29 mouse cellular contexts compared by ENCODE assay signal in the genomic region with DNA sequence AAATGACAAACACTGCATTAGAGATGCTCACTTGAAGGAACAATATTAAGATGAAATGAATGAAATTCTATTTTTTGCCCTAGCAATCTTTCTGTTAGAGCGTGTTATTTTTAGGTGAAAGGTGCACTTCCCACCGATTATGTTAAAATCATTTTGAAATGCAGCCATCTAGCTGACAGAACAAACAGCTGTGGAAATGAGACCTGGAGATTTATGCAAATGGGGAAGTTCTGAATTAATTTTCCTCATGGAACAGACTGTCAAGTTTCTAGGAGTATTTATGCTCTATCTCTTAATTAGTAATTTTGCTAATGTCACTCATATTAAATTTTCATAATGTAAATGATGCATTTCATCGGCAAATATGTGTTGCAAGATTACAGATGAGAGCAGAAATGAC.
DNase-seq lines count a peak whose midpoint lies in the region; ATAC-seq and TF ChIP-seq lines count a peak whose summit lies in the region.
"Had no signal": no experiment of that assay in that cellular context is flagged by ENCODE, and none has a peak within 500 bp of the region (broad histone marks: within the 10 kb centered on the region; RNA-seq: fewer than 3 reads in every experiment).

No protein-coding gene starts in this region.

- peak; percentile 12; the same call in 1 of the 2 replicates for ATAC-seq in forebrain, embryonic 14.5 days
- ATAC-seq in forebrain, embryonic 12.5 days (ENCODE audit: low FRiP score): no peak
- ATAC-seq in hindbrain, embryonic 14.5 days (ENCODE audit: low FRiP score): no peak
- ATAC-seq in hindbrain, postnatal 0 days: no peak
- ATAC-seq: intestine, embryonic 15.5 days; Patski had no signal

- no peak for TF ChIP-seq POLR2A in brain, embryonic 14.5 days (IDR thresholded peaks at IDR 0.05; ENCODE audit: borderline replicate concordance, extremely low read depth, insufficient read depth, insufficient read length, poor library complexity, severe bottlenecking)

- WGBS in forebrain, embryonic 14.5 days: 65% methylated on average over 3 of the region's 3 CpGs
- 73% methylated on average over 3 of the region's 3 CpGs for WGBS in forebrain, embryonic 12.5 days
- 69% methylated on average over 3 of the region's 3 CpGs for WGBS in hindbrain, embryonic 14.5 days
- 49% methylated on average over 3 of the region's 3 CpGs for WGBS in hindbrain, postnatal 0 days

- no peak overlapping the region for H3K4me3 ChIP-seq in forebrain, embryonic 14.5 days (ENCODE audit: low read depth, low read length)
- no peak overlapping the region for H3K4me3 ChIP-seq in forebrain, embryonic 12.5 days (replicated peaks)
- no peak overlapping the region for H3K4me3 ChIP-seq in hindbrain, embryonic 14.5 days (replicated peaks; ENCODE audit: low read length)
- H3K4me3 ChIP-seq in hindbrain, postnatal 0 days (ENCODE audit: low read length): no peak overlapping the region
- H3K4me3 ChIP-seq: embryonic facial prominence, embryonic 12.5 days; embryonic facial prominence, embryonic 15.5 days; heart, adult 2 months; heart, embryonic 10.5 days; heart, embryonic 13.5 days; hindbrain, embryonic 15.5 days; intestine, embryonic 15.5 days had no signal

- H3K27ac ChIP-seq in forebrain, embryonic 14.5 days (ENCODE audit: low read depth, low read length): no peak overlapping the region
- H3K27ac ChIP-seq in forebrain, embryonic 12.5 days: no peak overlapping the region
- no peak overlapping the region for H3K27ac ChIP-seq in hindbrain, embryonic 14.5 days
- no peak overlapping the region for H3K27ac ChIP-seq in hindbrain, postnatal 0 days
- H3K27ac ChIP-seq: embryonic facial prominence, embryonic 12.5 days; embryonic facial prominence, embryonic 15.5 days; heart, adult 2 months; heart, embryonic 10.5 days; heart, embryonic 13.5 days; hindbrain, embryonic 15.5 days; intestine, embryonic 15.5 days had no signal

- H3K4me1 ChIP-seq in forebrain, embryonic 14.5 days (ENCODE audit: control insufficient read depth, insufficient read depth, low read length): no peaks in the 10 kb centered on the region
- H3K4me1 ChIP-seq in forebrain, embryonic 12.5 days: no peaks in the 10 kb centered on the region
- no peaks in the 10 kb centered on the region for H3K4me1 ChIP-seq in hindbrain, embryonic 14.5 days (replicated peaks; ENCODE audit: control insufficient read depth, insufficient read depth, low read length)
- H3K4me1 ChIP-seq in hindbrain, postnatal 0 days (ENCODE audit: insufficient read depth, low read length): no peaks in the 10 kb centered on the region
- H3K4me1 ChIP-seq: embryonic facial prominence, embryonic 12.5 days; embryonic facial prominence, embryonic 15.5 days; heart, embryonic 10.5 days; heart, embryonic 13.5 days; hindbrain, embryonic 15.5 days; intestine, embryonic 15.5 days had no signal

- H3K27me3 ChIP-seq in forebrain, embryonic 14.5 days (replicated peaks; ENCODE audit: control insufficient read depth, insufficient read depth, low read length): no peaks in the 10 kb centered on the region
- no peaks in the 10 kb centered on the region for H3K27me3 ChIP-seq in forebrain, embryonic 12.5 days
- H3K27me3 ChIP-seq in hindbrain, embryonic 14.5 days (ENCODE audit: control insufficient read depth, insufficient read depth, low read length): no peaks in the 10 kb centered on the region
- H3K27me3 ChIP-seq in hindbrain, postnatal 0 days (ENCODE audit: insufficient read depth, low read length): no peaks in the 10 kb centered on the region
- H3K27me3 ChIP-seq: CH12.LX; embryonic facial prominence, embryonic 12.5 days; embryonic facial prominence, embryonic 15.5 days; heart, embryonic 13.5 days; hindbrain, embryonic 15.5 days; intestine, embryonic 15.5 days; Patski had no signal

- H3K9me3 ChIP-seq in forebrain, embryonic 14.5 days (replicated peaks; ENCODE audit: control insufficient read depth, low read length): no peaks in the 10 kb centered on the region
- no peaks in the 10 kb centered on the region for H3K9me3 ChIP-seq in forebrain, embryonic 12.5 days
- H3K9me3 ChIP-seq in hindbrain, embryonic 14.5 days (ENCODE audit: control insufficient read depth, low read length): no peaks in the 10 kb centered on the region
- no peaks in the 10 kb centered on the region for H3K9me3 ChIP-seq in hindbrain, postnatal 0 days (ENCODE audit: low read length)
- H3K9me3 ChIP-seq: embryonic facial prominence, embryonic 12.5 days; embryonic facial prominence, embryonic 15.5 days; G1E; heart, embryonic 10.5 days; heart, embryonic 13.5 days; hindbrain, embryonic 15.5 days; intestine, embryonic 15.5 days had no signal

- H3K36me3 ChIP-seq in forebrain, embryonic 14.5 days (ENCODE audit: control insufficient read depth, insufficient read depth, low read length): no peaks in the 10 kb centered on the region
- H3K36me3 ChIP-seq in forebrain, embryonic 12.5 days (replicated peaks): no peaks in the 10 kb centered on the region
- H3K36me3 ChIP-seq in hindbrain, embryonic 14.5 days (replicated peaks; ENCODE audit: control insufficient read depth, insufficient read depth): no peaks in the 10 kb centered on the region
- H3K36me3 ChIP-seq in hindbrain, postnatal 0 days (ENCODE audit: insufficient read depth, low read length): no peaks in the 10 kb centered on the region
- H3K36me3 ChIP-seq: embryonic facial prominence, embryonic 12.5 days; embryonic facial prominence, embryonic 15.5 days; G1E; heart, embryonic 10.5 days; heart, embryonic 13.5 days; hindbrain, embryonic 15.5 days; intestine, embryonic 15.5 days had no signal

- H3K9ac ChIP-seq in forebrain, embryonic 14.5 days (ENCODE audit: low read length): no peak overlapping the region
- H3K9ac ChIP-seq in forebrain, embryonic 12.5 days: no peak overlapping the region
- no peak overlapping the region for H3K9ac ChIP-seq in hindbrain, embryonic 14.5 days
- no peak overlapping the region for H3K9ac ChIP-seq in hindbrain, postnatal 0 days (replicated peaks; ENCODE audit: low read length)
- H3K9ac ChIP-seq: embryonic facial prominence, embryonic 12.5 days; embryonic facial prominence, embryonic 15.5 days; heart, embryonic 13.5 days; hindbrain, embryonic 15.5 days; intestine, embryonic 15.5 days had no signal

- TF ChIP-seq CTCF in hindbrain, postnatal 0 days (IDR thresholded peaks at IDR 0.05; ENCODE audit: low read depth): no peak
- no peak for TF ChIP-seq CTCF in brain, embryonic 14.5 days (IDR thresholded peaks at IDR 0.05; ENCODE audit: borderline replicate concordance, extremely low read depth, insufficient read depth, insufficient read length)

- DNase-seq in forebrain, embryonic 14.5 days (ENCODE audit: low spot score): peak; percentile 40
- peak; percentile 24 for DNase-seq in hindbrain, embryonic 14.5 days (ENCODE audit: low spot score)
- DNase-seq in hindbrain, postnatal 0 days (ENCODE audit: low spot score): no peak
- peak; percentile 58 for DNase-seq in brain, embryonic 14.5 days (ENCODE audit: low read depth)
- no peak for DNase-seq in adrenal gland, postnatal 4 days (ENCODE audit: low spot score in 2 of 2)
- no peak for DNase-seq in layer of hippocampus, postnatal 14 days (ENCODE audit: low spot score in 2 of 2)
- DNase-seq: adrenal gland, postnatal 10 days; adrenal gland, postnatal 36 days; B cell, adult 2 months; cerebellum, adult 11 months; cerebellum, adult 2 months; cerebellum, adult 9-11 months; cerebellum, postnatal 25 days; gastrocnemius, postnatal 10 days; gastrocnemius, postnatal 36 days; heart, adult 2 months; heart, postnatal 14 days; heart, postnatal 4 days; kidney, adult 11 months had no signal

- no peak overlapping the region for H3K4me2 ChIP-seq in forebrain, embryonic 14.5 days (ENCODE audit: low read length)
- H3K4me2 ChIP-seq in forebrain, embryonic 12.5 days: no peak overlapping the region
- no peak overlapping the region for H3K4me2 ChIP-seq in hindbrain, embryonic 14.5 days (replicated peaks)
- H3K4me2 ChIP-seq in hindbrain, postnatal 0 days (ENCODE audit: low read depth, low read length): no peak overlapping the region
- H3K4me2 ChIP-seq: embryonic facial prominence, embryonic 12.5 days; embryonic facial prominence, embryonic 15.5 days; heart, embryonic 13.5 days; hindbrain, embryonic 15.5 days; intestine, embryonic 15.5 days had no signal

Comparison
In these comparisons a context has a peak if more than half of its experiments do, and no peak if none do; other contexts are left out.
1. DNase-seq: peak in forebrain, embryonic 14.5 days (single experiment), hindbrain, embryonic 14.5 days (single experiment) and brain, embryonic 14.5 days (single experiment); none in hindbrain, postnatal 0 days (single experiment), adrenal gland, postnatal 4 days (0 of 2) and layer of hippocampus, postnatal 14 days (0 of 2).